Mouse (Mus musculus) kidney, postnatal 0 days (tissue): ENCODE measurements around the gene Ywhae. TPM values are rescaled to one million over a fixed set of nuclear protein-coding genes. Genes with fewer than 3 reads are reported as not detected.

Source experiments
- ATAC-seq: fragments of 200-750 bp; cut with Nextera tagmentation; replicated peaks from 2 replicates; pipeline ENCODE4 v1.8.0; 2017; ENCODE audit warnings: low read depth, moderate number of reproducible peaks, moderate TSS enrichment, moderate library complexity; ENCODE audit not compliant: low FRiP score
- DNase-seq: peaks from one replicate; pipeline ENCODE4 v3.0.0-alpha.2; 2016; ENCODE audit warnings: low spot score
- H3K27ac ChIP-seq: fragments of 300-500 bp; sonication (generic); 2 replicates; pipeline ENCODE4 v1.5.1; 2014; ENCODE audit warnings: mild to moderate bottlenecking
- H3K27me3 ChIP-seq: fragments of 300-500 bp; sonication (generic); 2 replicates; pipeline ENCODE4 v1.6.1; 2014; ENCODE audit warnings: low read length, mixed read lengths; ENCODE audit not compliant: insufficient read depth
- H3K36me3 ChIP-seq: fragments of 300-500 bp; sonication (generic); 2 replicates; pipeline ENCODE4 v1.6.1; 2014; ENCODE audit warnings: low read length, mixed read lengths; ENCODE audit not compliant: insufficient read depth
- H3K4me1 ChIP-seq: fragments of 300-500 bp; sonication (generic); replicated peaks from 2 replicates; pipeline ENCODE4 v1.6.1; 2014; ENCODE audit warnings: antibody characterized with exemption, low read length, mixed read lengths; ENCODE audit not compliant: insufficient read depth
- H3K4me2 ChIP-seq: fragments of 300-500 bp; sonication (generic); 2 replicates; pipeline ENCODE4 v1.6.1; 2014; ENCODE audit warnings: mild to moderate bottlenecking, low read length, moderate library complexity, mixed read lengths
- H3K4me3 ChIP-seq: fragments of 300-500 bp; sonication (generic); replicated peaks from 2 replicates; pipeline ENCODE4 v1.5.1; 2014; ENCODE audit warnings: low read depth, low read length
- H3K9ac ChIP-seq: fragments of 300-500 bp; sonication (generic); 2 replicates; pipeline ENCODE4 v1.6.1; 2014; ENCODE audit warnings: low read depth, low read length
- H3K9me3 ChIP-seq: fragments of 300-500 bp; sonication (generic); replicated peaks from 2 replicates; pipeline ENCODE4 v1.6.1; 2016; ENCODE audit warnings: low read length, inconsistent platforms, mixed read lengths
- CTCF ChIP-seq: IDR thresholded peaks from 2 replicates; pipeline ENCODE4 v1.5.1; 2016; ENCODE audit warnings: antibody characterized with exemption, low read depth, mild to moderate bottlenecking, moderate library complexity
- WGBS: fragments of 180-500 bp; shearing (Covaris S2); extraction: QIAGEN DNeasy Blood & Tissue Kit; methylation state at CpG from one replicate; pipeline ENCODE4 v1.1.7; 2014; 5-methylcytosine and 5-hydroxymethylcytosine counted together
- polyA plus RNA-seq: library from polyadenylated mRNA; unstranded; fragments of >200 nt; fragmentation: Nextera tagmentation; extraction: Ambion mirVana; gene quantifications from 2 replicates; pipeline ENCODE4 v1.2.1, GENCODE M21; 2015

The Ywhae gene
- polyA plus RNA-seq, 1 experiment from 2014 or later = 707 TPM

DNA sequence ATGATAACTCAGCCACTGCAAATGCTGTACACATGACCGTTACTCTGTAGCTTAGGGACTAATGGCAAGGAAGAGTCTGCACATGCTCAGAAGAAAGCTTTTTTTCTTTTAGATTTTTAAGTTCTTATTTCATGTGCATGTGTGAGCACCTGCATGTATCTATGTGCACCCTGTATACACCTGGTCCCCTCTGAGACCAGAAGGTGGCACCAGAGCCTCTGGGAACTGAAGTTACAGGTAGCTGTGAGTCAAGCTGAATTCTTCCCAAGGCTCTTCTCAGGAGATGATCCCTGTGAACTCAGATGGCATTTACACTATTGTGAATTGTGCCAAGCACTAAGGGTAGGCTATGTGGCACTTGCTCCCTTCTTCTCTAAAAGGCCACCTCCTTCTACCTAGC lies 43.2 kb downstream of the Ywhae start:
- ATAC-seq = no peak
- H3K27ac ChIP-seq = no peak overlapping the region
- H3K36me3 ChIP-seq = no peaks in the 10 kb centered on the region
- no peaks in the 10 kb centered on the region for H3K27me3 ChIP-seq
- no peak overlapping the region for H3K9ac ChIP-seq
- TF ChIP-seq CTCF = peak; percentile 45; the same call in 1 of the 2 replicates
- no peak for DNase-seq
- H3K4me2 ChIP-seq = no peak overlapping the region
- no peak overlapping the region for H3K4me3 ChIP-seq
- WGBS = 91% methylated on average over 1 of the region's 1 CpGs
- no peaks in the 10 kb centered on the region for H3K4me1 ChIP-seq
- H3K9me3 ChIP-seq = no peaks in the 10 kb centered on the region

DNA sequence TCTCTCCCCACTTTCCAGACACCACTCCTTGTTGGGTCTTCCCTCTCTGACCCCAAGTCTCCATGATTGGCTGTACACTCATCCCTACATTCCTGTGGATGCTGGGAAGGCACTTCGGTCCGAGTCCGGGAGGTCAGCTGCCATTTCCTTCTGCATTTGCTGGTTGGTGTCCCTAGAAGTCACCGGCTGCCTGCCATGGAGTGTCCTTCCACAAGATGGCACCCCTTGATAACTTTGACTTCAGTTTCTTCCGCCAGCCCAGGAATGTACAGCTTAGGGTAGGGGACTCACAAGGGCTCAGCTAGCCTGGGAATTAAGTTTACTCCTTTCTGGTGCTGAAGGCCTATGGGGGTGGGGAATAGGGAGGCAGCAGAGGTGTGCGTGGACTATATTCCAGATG lies 49.2 kb downstream of the Ywhae start:
- Histone ChIP-seq H3K4me3 (no peak overlapping the region), H3K4me2 (no peak overlapping the region), H3K9me3 (no peaks in the 10 kb centered on the region), H3K9ac (no peak overlapping the region), H3K27me3 (no peaks in the 10 kb centered on the region), H3K27ac (no peak overlapping the region), H3K4me1 (no peaks in the 10 kb centered on the region), H3K36me3 (no peaks in the 10 kb centered on the region)
- DNase-seq (peak; percentile 94), ATAC-seq (peak; percentile 67)
- WGBS = 17% methylated on average over 6 of the region's 6 CpGs
- TF ChIP-seq CTCF = peak; percentile 99

DNA sequence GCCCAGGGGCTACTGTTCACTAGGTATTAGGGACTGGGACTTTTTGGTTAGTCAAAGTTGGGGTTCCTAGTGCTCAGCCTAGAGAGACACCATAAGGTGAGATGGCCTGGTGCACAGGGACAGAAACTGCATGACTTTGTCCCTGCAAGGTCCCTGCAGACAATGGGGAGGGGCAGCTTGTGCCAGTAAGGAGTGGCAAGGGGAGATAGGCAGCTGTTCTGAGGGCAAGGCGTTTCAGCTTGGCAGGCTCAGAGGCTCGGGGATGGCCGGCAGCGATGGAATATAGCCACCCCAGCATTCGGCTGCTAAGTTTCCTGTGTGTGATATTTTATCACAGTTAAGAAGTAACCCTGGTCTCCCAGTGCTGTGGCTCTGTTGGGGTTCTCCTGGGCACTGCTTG lies 51.1 kb downstream of the Ywhae start:
- Histone ChIP-seq H3K4me1 (no peaks in the 10 kb centered on the region), H3K36me3 (no peaks in the 10 kb centered on the region), H3K27ac (no peak overlapping the region), H3K9ac (no peak overlapping the region), H3K9me3 (no peaks in the 10 kb centered on the region), H3K4me3 (no peak overlapping the region), H3K27me3 (no peaks in the 10 kb centered on the region), H3K4me2 (no peak overlapping the region)
- TF ChIP-seq CTCF = no peak
- ATAC-seq (no peak), DNase-seq (no peak)
- WGBS = 84% methylated on average over 5 of the region's 5 CpGs

DNA sequence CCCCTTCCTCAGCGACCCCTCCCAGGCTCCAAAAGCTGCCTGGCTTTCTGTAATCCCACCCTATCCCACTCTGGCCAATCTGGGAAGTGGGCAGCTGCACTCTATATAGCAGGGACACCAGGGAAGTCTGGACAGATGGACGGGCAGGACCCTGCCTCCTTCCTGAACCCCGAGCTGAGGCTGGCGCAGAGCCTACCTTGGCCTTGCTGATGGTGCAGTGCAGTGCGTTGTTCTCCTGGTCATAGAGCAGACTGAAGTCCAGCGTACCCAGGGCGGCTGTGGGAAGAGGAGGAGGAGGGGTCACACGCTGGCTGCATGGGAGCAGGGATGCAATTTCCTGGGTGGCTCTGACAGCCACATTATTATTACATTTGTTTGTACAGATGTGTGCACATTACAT lies 53.2 kb downstream of the Ywhae start:
- no peak for TF ChIP-seq CTCF
- H3K4me2 ChIP-seq = no peak overlapping the region
- no peaks in the 10 kb centered on the region for H3K4me1 ChIP-seq
- no peak for ATAC-seq
- no peak overlapping the region for H3K9ac ChIP-seq
- DNase-seq = no peak
- H3K27me3 ChIP-seq = no peaks in the 10 kb centered on the region
- WGBS = 69% methylated on average over 8 of the region's 8 CpGs
- H3K9me3 ChIP-seq = no peaks in the 10 kb centered on the region
- no peak overlapping the region for H3K27ac ChIP-seq
- no peaks in the 10 kb centered on the region for H3K36me3 ChIP-seq
- no peak overlapping the region for H3K4me3 ChIP-seq

DNA sequence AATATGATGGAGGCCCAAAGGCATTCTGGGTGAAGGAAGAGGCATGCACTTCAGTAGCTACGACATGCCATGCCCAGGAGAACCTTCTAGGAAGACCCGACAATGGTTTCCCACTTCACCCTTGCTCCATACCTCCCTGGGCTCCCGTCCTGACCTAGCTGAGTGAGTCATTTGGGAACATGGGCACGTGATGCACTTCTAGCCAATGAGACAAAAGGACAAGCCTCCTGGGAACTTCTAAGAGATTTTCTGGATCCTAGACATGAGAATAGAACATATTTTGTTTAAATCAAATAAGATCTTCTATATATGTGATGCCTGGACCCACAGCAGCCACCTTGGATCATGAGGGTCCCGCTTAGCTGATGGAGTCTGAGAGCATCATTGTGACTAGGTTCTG lies 59.9 kb downstream of the Ywhae start:
- Histone ChIP-seq H3K4me3 (no peak overlapping the region), H3K27ac (no peak overlapping the region), H3K27me3 (peaks cover 23% of the 10 kb centered on the region), H3K4me2 (no peak overlapping the region), H3K36me3 (no peaks in the 10 kb centered on the region), H3K9ac (no peak overlapping the region), H3K9me3 (no peaks in the 10 kb centered on the region), H3K4me1 (peaks cover 5% of the 10 kb centered on the region; the same call in 1 of the 2 replicates)
- 72% methylated on average over 5 of the region's 5 CpGs for WGBS
- TF ChIP-seq CTCF = no peak
- DNase-seq (no peak), ATAC-seq (no peak)

DNA sequence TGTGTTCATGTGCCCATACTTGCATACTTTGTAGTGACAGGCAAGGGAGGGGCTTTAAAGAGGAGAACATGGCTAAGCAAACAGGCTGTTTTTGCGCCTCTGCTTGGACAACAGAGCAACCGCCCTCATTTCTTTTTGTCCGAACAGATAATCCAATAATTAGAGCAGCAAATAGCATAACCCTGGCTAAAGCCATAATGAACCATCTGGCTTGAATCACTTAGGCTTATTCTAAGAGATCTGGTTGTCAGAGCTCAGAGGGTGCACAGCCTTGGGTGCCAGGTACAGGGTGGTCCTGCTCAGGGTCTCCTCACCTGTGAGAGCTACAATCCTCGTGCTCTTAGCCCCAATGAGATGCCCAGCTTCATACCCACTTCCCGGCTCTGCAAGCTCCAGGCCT lies 60.7 kb downstream of the Ywhae start:
- no peak for TF ChIP-seq CTCF
- Histone ChIP-seq H3K27ac (no peak overlapping the region), H3K4me1 (peaks cover 5% of the 10 kb centered on the region; the same call in 1 of the 2 replicates), H3K9ac (no peak overlapping the region), H3K4me2 (no peak overlapping the region), H3K27me3 (peaks cover 23% of the 10 kb centered on the region), H3K4me3 (no peak overlapping the region), H3K9me3 (no peaks in the 10 kb centered on the region), H3K36me3 (no peaks in the 10 kb centered on the region)
- WGBS = 82% methylated on average over 5 of the region's 5 CpGs
- ATAC-seq = no peak
- DNase-seq = no peak

DNA sequence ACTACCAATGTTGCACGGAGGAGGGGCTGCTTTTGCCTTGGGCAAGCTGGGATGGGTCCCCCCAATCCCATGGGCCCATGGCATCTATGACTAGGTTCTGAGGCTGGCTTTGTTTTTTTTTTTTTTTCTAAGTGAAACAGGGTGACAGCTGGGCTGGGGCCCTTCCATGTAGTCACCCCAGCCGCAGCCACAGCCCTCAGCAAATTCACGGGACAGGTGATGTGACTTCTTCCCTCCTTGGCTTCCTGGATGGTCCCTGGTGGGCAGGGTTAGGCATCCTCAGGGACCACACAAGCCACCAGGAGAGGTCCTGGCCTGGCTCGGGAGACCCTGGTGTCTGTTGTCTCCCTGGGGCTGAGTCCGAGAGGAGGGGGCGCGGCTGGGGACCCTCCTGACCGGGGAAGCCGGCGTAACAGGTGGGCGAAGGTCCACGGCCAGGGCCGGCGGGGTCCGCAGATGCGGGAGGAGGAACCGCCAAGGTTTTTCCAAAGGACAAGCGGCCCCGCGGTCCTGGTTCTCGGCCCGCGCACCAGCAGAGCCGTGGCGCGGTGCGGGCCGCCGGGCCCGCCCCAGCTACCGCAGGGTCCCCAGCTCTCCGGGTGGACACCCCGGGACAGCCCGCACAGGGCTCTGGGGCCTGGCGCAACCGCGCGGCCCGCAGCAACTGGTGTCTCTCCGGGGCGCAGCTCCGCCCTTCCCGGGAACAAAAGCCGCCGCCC lies 62.1 kb downstream of the Ywhae start:
- Histone ChIP-seq H3K27ac (no peak overlapping the region), H3K36me3 (no peaks in the 10 kb centered on the region), H3K4me2 (peak overlapping the region; percentile 68), H3K4me1 (peaks cover 5% of the 10 kb centered on the region; the same call in 1 of the 2 replicates), H3K9ac (peak overlapping the region; percentile 51), H3K27me3 (peaks cover 23% of the 10 kb centered on the region), H3K4me3 (peak overlapping the region; percentile 38), H3K9me3 (no peaks in the 10 kb centered on the region)
- no peak for ATAC-seq
- TF ChIP-seq CTCF = no peak
- 12% methylated on average over 43 of the region's 45 CpGs for WGBS
- no peak for DNase-seq
